Mouse (Mus musculus) liver, embryonic 18 days (tissue): ENCODE measurements around the gene Grm7. TPM values are rescaled to one million over a fixed set of nuclear protein-coding genes. Genes with fewer than 3 reads are reported as not detected.

Source experiments
- polyA plus RNA-seq: library from polyadenylated mRNA; depleted of rRNA; stranded (reverse); fragments of >200 nt; gene quantifications from 2 replicates; pipeline ENCODE4 v1.2.3, GENCODE M21; 2012; rRNA removed

Gene Grm7
- not detected in 2 replicates for polyA plus RNA-seq

GRCm38 (mm10) chr6:110645411-110646361 is at the start of gene Grm7:
Gene Grm7 (plus strand): TSS chr6:110645581.

